Mouse (Mus musculus) thymus, adult 18-20 months (tissue): Measurements from ENCODE around the gene Clca4b.
"Not testable (repeated sequence)": the region's sequence is repeated elsewhere in the genome, so short reads cannot be mapped to it uniquely, and the experiment has no call there.

ENCODE experiments used
- DNase-seq, 2 experiments: peaks; one replicate each; pipeline ENCODE4 v3.0.0; 2022; ENCODE audit warnings: mixed read lengths in 2 of 2

Clca4b gene

GRCm38 (mm10) chr3:144932335-144932734 lies at the start of gene Clca4b:
TSS of gene Clca4b (minus strand) at chr3:144932529.
- no peak for DNase-seq

GRCm38 (mm10) chr3:144980551-144980950 lies 48.2 kb upstream of the Clca4b start:
- no peak for DNase-seq

- DNase-seq = no peak
These were observed 45.3 kb upstream of the Clca4b start for GRCm38 (mm10) chr3:144977631-144978030.

- no peak for DNase-seq
These were observed 43.8 kb upstream of the Clca4b start for GRCm38 (mm10) chr3:144976091-144976490.

- no peak for DNase-seq
These were observed 42.6 kb upstream of the Clca4b start, which contains the start of gene Clca4a for GRCm38 (mm10) chr3:144974945-144975344. TSS of gene Clca4a (minus strand) at chr3:144975045.

- no peak for DNase-seq
These were observed 39.4 kb upstream of the Clca4b start for GRCm38 (mm10) chr3:144971553-144972270.

- no peak for DNase-seq
These were observed 37.4 kb upstream of the Clca4b start for GRCm38 (mm10) chr3:144969755-144970154.

- no peak for DNase-seq
These were observed 33.7 kb upstream of the Clca4b start for GRCm38 (mm10) chr3:144966074-144966473.

GRCm38 (mm10) chr3:144950829-144951228 lies 18.5 kb upstream of the Clca4b start:
- DNase-seq = no peak

GRCm38 (mm10) chr3:144947376-144947775 lies 15.0 kb upstream of the Clca4b start:
- DNase-seq = not testable (repeated sequence)

- DNase-seq = not testable (repeated sequence)
These were observed 1.3 kb upstream of the Clca4b start for GRCm38 (mm10) chr3:144933625-144934024.

GRCm38 (mm10) chr3:144933011-144933491 lies 722 bp upstream of the Clca4b start:
- no peak for DNase-seq

GRCm38 (mm10) chr3:144914014-144914413 lies 18.3 kb downstream of the Clca4b start:
- DNase-seq = no peak

- no peak for DNase-seq
These were observed 35.2 kb downstream of the Clca4b start for GRCm38 (mm10) chr3:144897042-144897678.

- DNase-seq = no peak
These were observed 42.0 kb downstream of the Clca4b start for GRCm38 (mm10) chr3:144890246-144890758.

- DNase-seq = no peak
These were observed 45.4 kb downstream of the Clca4b start for GRCm38 (mm10) chr3:144886957-144887356.

- not testable (repeated sequence) for DNase-seq
These were observed 60.3 kb downstream of the Clca4b start for GRCm38 (mm10) chr3:144872012-144872411.
